Comparison of ENCODE assay signal across 22 mouse cellular contexts in the genomic region with DNA sequence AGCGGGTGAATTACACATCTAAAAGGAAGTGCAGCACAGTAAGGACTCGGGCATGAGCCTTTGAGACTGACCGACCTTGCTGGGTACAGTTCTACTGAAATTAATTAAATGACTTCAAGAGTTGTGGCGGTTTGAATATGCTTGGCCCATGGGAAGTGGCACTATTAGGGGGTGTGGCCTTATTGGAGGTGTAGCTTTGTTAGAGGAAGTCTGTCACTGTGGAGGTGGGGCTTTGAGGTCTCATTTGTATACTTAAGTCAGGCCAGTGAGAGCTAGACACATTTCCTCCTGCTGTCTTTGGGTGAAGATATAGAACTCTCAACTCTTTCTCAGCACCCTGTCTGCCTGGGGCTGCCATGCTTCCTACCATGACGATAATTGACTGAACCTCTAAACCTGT. TPM values are rescaled to one million over a fixed set of nuclear protein-coding genes. Genes with fewer than 3 reads are reported as not detected.
DNase-seq lines count a peak whose midpoint lies in the region; ATAC-seq and TF ChIP-seq lines count a peak whose summit lies in the region.
"Had no signal": no experiment of that assay in that cellular context is flagged by ENCODE, and none has a peak within 500 bp of the region (broad histone marks: within the 10 kb centered on the region; RNA-seq: fewer than 3 reads in every experiment).

No protein-coding gene starts in this region.

- H3K36me3 ChIP-seq in heart, embryonic 12.5 days, result peaks cover 78% of the 10 kb centered on the region
- H3K36me3 ChIP-seq in testis, adult 2 months (ENCODE audit: control insufficient read depth, insufficient read depth, low read length), result peaks cover 3% of the 10 kb centered on the region
- peaks cover 25% of the 10 kb centered on the region for H3K36me3 ChIP-seq in intestine, embryonic 16.5 days (ENCODE audit: control insufficient read depth, insufficient read depth, low read length)
- peaks cover 4% of the 10 kb centered on the region for H3K36me3 ChIP-seq in stomach, postnatal 0 days (ENCODE audit: control insufficient read depth, insufficient read depth, low read length)

- TF ChIP-seq POLR2A in testis, adult 2 months (IDR thresholded peaks at IDR 0.05; ENCODE audit: control insufficient read depth, low read depth, low read length), result no peak

- TF ChIP-seq CTCF in testis, adult 2 months (IDR thresholded peaks at IDR 0.05; ENCODE audit: control insufficient read depth, insufficient read depth, insufficient replicate concordance, low read depth, low read length), result no peak
- TF ChIP-seq CTCF in stomach, postnatal 0 days (IDR thresholded peaks at IDR 0.05; ENCODE audit: low read depth), result no peak

- peaks cover 27% of the 10 kb centered on the region for H3K4me1 ChIP-seq in heart, embryonic 12.5 days (replicated peaks)
- no peaks in the 10 kb centered on the region; the same call in 1 of the 2 replicates for H3K4me1 ChIP-seq in testis, adult 2 months (ENCODE audit: control insufficient read depth, insufficient read depth, low read length)
- peaks cover 10% of the 10 kb centered on the region; the same call in 1 of the 2 replicates for H3K4me1 ChIP-seq in intestine, embryonic 16.5 days (ENCODE audit: control insufficient read depth, insufficient read depth, low read length)
- H3K4me1 ChIP-seq in stomach, postnatal 0 days (replicated peaks; ENCODE audit: control insufficient read depth, insufficient read depth), result no peaks in the 10 kb centered on the region
- H3K4me1 ChIP-seq: hindbrain, embryonic 12.5 days; midbrain, embryonic 12.5 days had no signal

- WGBS in heart, embryonic 12.5 days, result 94% methylated on average over 5 of the region's 5 CpGs
- WGBS in intestine, embryonic 16.5 days, result 96% methylated on average over 5 of the region's 5 CpGs
- 94% methylated on average over 5 of the region's 5 CpGs for WGBS in stomach, postnatal 0 days

- H3K9me3 ChIP-seq in heart, embryonic 12.5 days (replicated peaks), result 0 out of 2 replicates have a peak, but pooled peaks cover 9% of the 10 kb centered on the region
- peaks cover 3% of the 10 kb centered on the region; the same call in 1 of the 2 replicates for H3K9me3 ChIP-seq in intestine, embryonic 16.5 days (ENCODE audit: control insufficient read depth, low read length)
- no peaks in the 10 kb centered on the region for H3K9me3 ChIP-seq in stomach, postnatal 0 days (ENCODE audit: control insufficient read depth, low read length)
- H3K9me3 ChIP-seq: hindbrain, embryonic 12.5 days; midbrain, embryonic 12.5 days had no signal

- no peaks in the 10 kb centered on the region for H3K27me3 ChIP-seq in heart, embryonic 12.5 days (replicated peaks)
- H3K27me3 ChIP-seq in testis, adult 2 months (ENCODE audit: control insufficient read depth, insufficient read depth, low read length), result no peaks in the 10 kb centered on the region
- H3K27me3 ChIP-seq in intestine, embryonic 16.5 days (replicated peaks; ENCODE audit: control insufficient read depth, insufficient read depth, low read length), result no peaks in the 10 kb centered on the region
- H3K27me3 ChIP-seq in stomach, postnatal 0 days (ENCODE audit: control insufficient read depth, insufficient read depth, low read length), result no peaks in the 10 kb centered on the region
- H3K27me3 ChIP-seq: hindbrain, embryonic 12.5 days; midbrain, embryonic 12.5 days had no signal

- 0 out of 2 replicates have a peak overlapping the region, but pooled peaks have one; percentile 59 for H3K4me2 ChIP-seq in heart, embryonic 12.5 days
- H3K4me2 ChIP-seq in intestine, embryonic 16.5 days (ENCODE audit: low read depth, low read length), result no peak overlapping the region
- no peak overlapping the region for H3K4me2 ChIP-seq in stomach, postnatal 0 days (replicated peaks; ENCODE audit: low read depth)
- H3K4me2 ChIP-seq: hindbrain, embryonic 12.5 days; midbrain, embryonic 12.5 days had no signal

- no peak for TF ChIP-seq EP300 in stomach, postnatal 0 days (optimal IDR thresholded peaks at IDR 0.05)

- peak overlapping the region; percentile 85 for H3K27ac ChIP-seq in heart, embryonic 12.5 days (ENCODE audit: poor library complexity, severe bottlenecking)
- peak overlapping the region; percentile 73 for H3K27ac ChIP-seq in testis, adult 2 months (ENCODE audit: control insufficient read depth, insufficient read depth, low read depth, low read length)
- H3K27ac ChIP-seq in intestine, embryonic 16.5 days (ENCODE audit: low read length), result 0 out of 2 replicates have a peak overlapping the region, but pooled peaks have one; percentile 43
- peak overlapping the region; percentile 63; the same call in 1 of the 2 replicates for H3K27ac ChIP-seq in stomach, postnatal 0 days (replicated peaks)
- H3K27ac ChIP-seq: hindbrain, embryonic 12.5 days; liver, embryonic 14.5 days; midbrain, embryonic 12.5 days had no signal

- H3K9ac ChIP-seq in heart, embryonic 12.5 days, result 0 out of 2 replicates have a peak overlapping the region, but pooled peaks have one; percentile 11
- H3K9ac ChIP-seq in intestine, embryonic 16.5 days (ENCODE audit: low read depth, low read length), result no peak overlapping the region
- H3K9ac ChIP-seq in stomach, postnatal 0 days (ENCODE audit: low read length), result no peak overlapping the region
- H3K9ac ChIP-seq: forebrain, postnatal 0 days; hindbrain, embryonic 12.5 days; liver, embryonic 14.5 days; midbrain, embryonic 12.5 days had no signal

- no peak overlapping the region for H3K4me3 ChIP-seq in heart, embryonic 12.5 days
- no peak overlapping the region for H3K4me3 ChIP-seq in testis, adult 2 months (ENCODE audit: control insufficient read depth, low read depth, low read length)
- H3K4me3 ChIP-seq in intestine, embryonic 16.5 days (ENCODE audit: low read length), result no peak overlapping the region
- no peak overlapping the region for H3K4me3 ChIP-seq in stomach, postnatal 0 days (ENCODE audit: low read depth, low read length)
- H3K4me3 ChIP-seq: hindbrain, embryonic 12.5 days; midbrain, embryonic 12.5 days had no signal

- no peak for DNase-seq in heart, adult 8-10 months (ENCODE audit: low spot score)
- no peak for DNase-seq in testis, postnatal 10 days (ENCODE audit: low spot score)
- no peak for DNase-seq in stomach, postnatal 0 days (ENCODE audit: low spot score)
- DNase-seq in spleen, postnatal 10 days (ENCODE audit: low spot score in 2 of 2), result no peak
- no peak for DNase-seq in spleen, postnatal 14 days (ENCODE audit: low spot score in 2 of 2)
- DNase-seq: adrenal gland, postnatal 25 days; cerebellum, postnatal 14 days; forebrain, postnatal 0 days; gastrocnemius, postnatal 25 days; layer of hippocampus, postnatal 36 days; left cerebral cortex, postnatal 4 days; lung, postnatal 10 days had no signal

- no peak for ATAC-seq in heart, embryonic 12.5 days (ENCODE audit: insufficient number of reproducible peaks, low FRiP score)
- no peak for ATAC-seq in intestine, embryonic 16.5 days
- ATAC-seq in stomach, postnatal 0 days (ENCODE audit: low FRiP score, low TSS enrichment), result no peak
- ATAC-seq: activated CD4-positive, CD25-positive, alpha-beta regulatory T cell, adult 4 months; forebrain, postnatal 0 days had no signal

RNA-seq across cellular contexts. Expression of a gene that starts 30.2 kb away (rescaled TPM):
- 25.8 and 27.4 TPM in 2 replicates for polyA plus RNA-seq in heart, embryonic 12.5 days (2016; fragmentation: Nextera tagmentation; extraction: Ambion mirVana)
- 1 to 10 TPM; 3.9 to 4.6 (median 4.4) TPM for total RNA-seq in heart, adult 8-10 months (2022)
- polyA plus RNA-seq in testis, adult 2 months (2012; rRNA removed), result 14.2 and 15.3 TPM in 2 replicates
- 38.5 and 44.4 TPM in 2 replicates for polyA plus RNA-seq in intestine, embryonic 16.5 days (2015; fragmentation: Nextera tagmentation; extraction: Ambion mirVana)
- polyA plus RNA-seq in stomach, postnatal 0 days (2015; fragmentation: Nextera tagmentation; extraction: Ambion mirVana), result 15.2 and 17.8 TPM in 2 replicates

RNA-seq across cellular contexts. Expression of a gene that starts 35.6 kb away (rescaled TPM):
- 16.5 and 17.2 TPM in 2 replicates for polyA plus RNA-seq in heart, embryonic 12.5 days (2016; fragmentation: Nextera tagmentation; extraction: Ambion mirVana)
- 10 to 100 TPM; 13.2 to 17.9 (median 15.3) TPM for total RNA-seq in heart, adult 8-10 months (2022)
- 365 and 391 TPM in 2 replicates for polyA plus RNA-seq in testis, adult 2 months (2012; rRNA removed)
- polyA plus RNA-seq in intestine, embryonic 16.5 days (2015; fragmentation: Nextera tagmentation; extraction: Ambion mirVana), result 21.1 and 21.8 TPM in 2 replicates
- polyA plus RNA-seq in stomach, postnatal 0 days (2015; fragmentation: Nextera tagmentation; extraction: Ambion mirVana), result 9.4 and 10.3 TPM in 2 replicates

RNA-seq across cellular contexts. Expression of a gene that starts 35.9 kb away (rescaled TPM):
- polyA plus RNA-seq in heart, embryonic 12.5 days (2016; fragmentation: Nextera tagmentation; extraction: Ambion mirVana), result 13.7 and 13.8 TPM in 2 replicates
- total RNA-seq in heart, adult 8-10 months (2022), result 1 to 10 TPM; 4.5 to 7.6 (median 6.1) TPM
- polyA plus RNA-seq in testis, adult 2 months (2012; rRNA removed), result 5.0 and 5.3 TPM in 2 replicates
- 10.0 and 10.3 TPM in 2 replicates for polyA plus RNA-seq in intestine, embryonic 16.5 days (2015; fragmentation: Nextera tagmentation; extraction: Ambion mirVana)
- 3.9 TPM in 2 replicates for polyA plus RNA-seq in stomach, postnatal 0 days (2015; fragmentation: Nextera tagmentation; extraction: Ambion mirVana)

RNA-seq across cellular contexts. Expression of a gene that starts 47.2 kb away (rescaled TPM):
- polyA plus RNA-seq in heart, embryonic 12.5 days (2016; fragmentation: Nextera tagmentation; extraction: Ambion mirVana), result 0.06 and 0.15 TPM in 2 replicates
- total RNA-seq in heart, adult 8-10 months (2022), result under 1 TPM in 1 of 4 experiments, not detected in 3; 0.11 TPM
- polyA plus RNA-seq in testis, adult 2 months (2012; rRNA removed), result 137 and 174 TPM in 2 replicates
- 0.07 TPM in 1 of 2 replicates, not detected in the other for polyA plus RNA-seq in intestine, embryonic 16.5 days (2015; fragmentation: Nextera tagmentation; extraction: Ambion mirVana)
- 0.05 TPM in 2 replicates for polyA plus RNA-seq in stomach, postnatal 0 days (2015; fragmentation: Nextera tagmentation; extraction: Ambion mirVana)
- total RNA-seq: gastrocnemius, postnatal 25 days; neutrophil, adult 5-6 weeks had no signal
- polyA plus RNA-seq: activated CD4-positive, CD25-positive, alpha-beta regulatory T cell, adult 4 months; large intestine, adult 2 months; small intestine, adult 2 months had no signal

RNA-seq across cellular contexts. Expression of a gene that starts 47.3 kb away (rescaled TPM):
- 349 and 357 TPM in 2 replicates for polyA plus RNA-seq in heart, embryonic 12.5 days (2016; fragmentation: Nextera tagmentation; extraction: Ambion mirVana)
- total RNA-seq in heart, adult 8-10 months (2022), result 10 to 100 TPM; 39.2 to 44.4 (median 41.9) TPM
- 63.1 and 79.8 TPM in 2 replicates for polyA plus RNA-seq in testis, adult 2 months (2012; rRNA removed)
- polyA plus RNA-seq in intestine, embryonic 16.5 days (2015; fragmentation: Nextera tagmentation; extraction: Ambion mirVana), result 415 and 476 TPM in 2 replicates
- 208 and 212 TPM in 2 replicates for polyA plus RNA-seq in stomach, postnatal 0 days (2015; fragmentation: Nextera tagmentation; extraction: Ambion mirVana)

Comparison
In these comparisons a context has a peak if more than half of its experiments do, and no peak if none do; other contexts are left out.
1. RNA of a gene that starts 35.6 kb away (polyA plus RNA-seq): 365 to 391 TPM in testis, adult 2 months; 21.1 to 21.8 TPM in intestine, embryonic 16.5 days, 16.5 to 17.2 TPM in heart, embryonic 12.5 days and 9.4 to 10.3 TPM in stomach, postnatal 0 days; every median in the first group is over 10 times any median in the second.
2. Peak in every context shown above with its lines, with median percentiles within 50 percentile points of each other: H3K27ac ChIP-seq.